Mouse (Mus musculus): ENCODE results near the gene Eif3k. TPM values are rescaled to one million over a fixed set of nuclear protein-coding genes. Genes with fewer than 3 reads are reported as not detected.

Gene Eif3k
- total and polyA plus RNA-seq, 3 experiments: 199 to 377 (median 280) TPM

- ATAC-seq (ENCODE audit: extremely low read depth, insufficient number of reproducible peaks, low FRiP score, poor library complexity, severe bottlenecking) (peak; percentile 43), DNase-seq (ENCODE audit: low spot score) (peak; percentile 75)
- H3K27me3 ChIP-seq (ENCODE audit: insufficient read depth, low read length): no peaks in the 10 kb centered on the region
- H3K4me3 ChIP-seq (ENCODE audit: low read depth, low read length): peak overlapping the region; percentile 72
- H3K4me1 ChIP-seq (ENCODE audit: insufficient read depth, low read depth, low read length): peaks cover 57% of the 10 kb centered on the region
- TF ChIP-seq GATA2 (IDR thresholded peaks at IDR 0.05; ENCODE audit: borderline replicate concordance, low read depth, low read length): no peak
- H3K9me3 ChIP-seq (replicated peaks): no peaks in the 10 kb centered on the region
- H3K36me3 ChIP-seq (replicated peaks): peaks cover 56% of the 10 kb centered on the region
These were observed 780 bp upstream of the Eif3k start for GRCm38 (mm10) chr7:28982274-28983013.

GRCm38 (mm10) chr7:28977556-28977955 is 4.1 kb downstream of the Eif3k start:
- peaks cover 75% of the 10 kb centered on the region for H3K36me3 ChIP-seq (replicated peaks)
- DNase-seq (ENCODE audit: low spot score): no peak
- H3K9me3 ChIP-seq (replicated peaks): no peaks in the 10 kb centered on the region
- H3K4me1 ChIP-seq (ENCODE audit: insufficient read depth, low read depth, low read length): peaks cover 58% of the 10 kb centered on the region
- no peaks in the 10 kb centered on the region for H3K27me3 ChIP-seq (ENCODE audit: insufficient read depth, low read length)
- no peak for ATAC-seq (ENCODE audit: extremely low read depth, insufficient number of reproducible peaks, low FRiP score, poor library complexity, severe bottlenecking)
- H3K4me3 ChIP-seq (ENCODE audit: low read depth, low read length): no peak overlapping the region
- TF ChIP-seq GATA2 (IDR thresholded peaks at IDR 0.05; ENCODE audit: borderline replicate concordance, low read depth, low read length) (no peak), TAL1 (conservative IDR thresholded peaks at IDR 0.05; ENCODE audit: low read depth, low read length) (no peak), POLR2AphosphoS5 (IDR thresholded peaks at IDR 0.05; ENCODE audit: insufficient replicate concordance, low read depth, low read length) (no peak), CTCF (IDR thresholded peaks at IDR 0.05; ENCODE audit: low read depth, low read length) (no peak), GATA1 (IDR thresholded peaks at IDR 0.05; ENCODE audit: borderline replicate concordance, low read length) (no peak)

- no peaks in the 10 kb centered on the region for H3K27me3 ChIP-seq (ENCODE audit: insufficient read depth, low read length)
- no peak for TF ChIP-seq POLR2AphosphoS5 (IDR thresholded peaks at IDR 0.05; ENCODE audit: insufficient replicate concordance, low read depth, low read length)
- no peak for TF ChIP-seq GATA2 (IDR thresholded peaks at IDR 0.05; ENCODE audit: borderline replicate concordance, low read depth, low read length)
- TF ChIP-seq CTCF (IDR thresholded peaks at IDR 0.05; ENCODE audit: low read depth, low read length): no peak
- TF ChIP-seq GATA1 (IDR thresholded peaks at IDR 0.05; ENCODE audit: borderline replicate concordance, low read length): no peak
- TF ChIP-seq TAL1 (conservative IDR thresholded peaks at IDR 0.05; ENCODE audit: low read depth, low read length): no peak
- no peak overlapping the region for H3K4me3 ChIP-seq (ENCODE audit: low read depth, low read length)
- ATAC-seq (ENCODE audit: extremely low read depth, insufficient number of reproducible peaks, low FRiP score, poor library complexity, severe bottlenecking) (no peak), DNase-seq (ENCODE audit: low spot score) (no peak)
- H3K4me1 ChIP-seq (ENCODE audit: insufficient read depth, low read depth, low read length): peaks cover 56% of the 10 kb centered on the region
- H3K9me3 ChIP-seq (replicated peaks): no peaks in the 10 kb centered on the region
- H3K36me3 ChIP-seq (replicated peaks): peaks cover 94% of the 10 kb centered on the region
These were observed 8.6 kb downstream of the Eif3k start for GRCm38 (mm10) chr7:28973025-28973424.

DNA sequence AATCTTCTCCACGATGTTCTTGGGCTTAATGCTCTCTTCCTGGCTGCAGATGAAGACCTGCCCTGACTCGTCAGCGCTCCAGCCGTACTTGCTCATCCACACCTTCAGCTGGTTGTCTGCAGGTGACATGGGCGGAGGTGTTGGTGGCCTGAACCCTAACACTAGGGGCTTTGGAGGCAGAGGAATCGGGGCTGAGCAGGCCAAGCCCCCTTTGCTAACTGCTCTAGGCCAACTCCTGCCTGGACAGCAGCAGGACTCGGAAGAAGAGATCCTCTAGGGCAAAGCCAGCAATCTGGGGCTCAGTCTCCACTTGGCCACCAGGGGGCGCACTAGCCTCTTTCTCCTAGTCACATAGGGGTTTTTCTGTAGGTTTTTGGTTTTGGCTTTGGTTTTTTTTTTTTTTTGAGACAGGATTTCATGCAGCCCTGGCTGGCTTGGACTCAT is 9.1 kb downstream of the Eif3k start:
- ATAC-seq (ENCODE audit: extremely low read depth, insufficient number of reproducible peaks, low FRiP score, poor library complexity, severe bottlenecking): no peak
- DNase-seq (ENCODE audit: low spot score): peak; percentile 65
- Histone ChIP-seq H3K27me3 (ENCODE audit: insufficient read depth, low read length) (no peaks in the 10 kb centered on the region), H3K4me1 (ENCODE audit: insufficient read depth, low read depth, low read length) (peaks cover 51% of the 10 kb centered on the region), H3K9me3 (replicated peaks) (no peaks in the 10 kb centered on the region), H3K36me3 (replicated peaks) (peaks cover 89% of the 10 kb centered on the region), H3K4me3 (ENCODE audit: low read depth, low read length) (no peak overlapping the region)
- peak; percentile 77 for TF ChIP-seq CTCF (IDR thresholded peaks at IDR 0.05; ENCODE audit: low read depth, low read length)
- TF ChIP-seq POLR2AphosphoS5 (IDR thresholded peaks at IDR 0.05; ENCODE audit: insufficient replicate concordance, low read depth, low read length): no peak

DNA sequence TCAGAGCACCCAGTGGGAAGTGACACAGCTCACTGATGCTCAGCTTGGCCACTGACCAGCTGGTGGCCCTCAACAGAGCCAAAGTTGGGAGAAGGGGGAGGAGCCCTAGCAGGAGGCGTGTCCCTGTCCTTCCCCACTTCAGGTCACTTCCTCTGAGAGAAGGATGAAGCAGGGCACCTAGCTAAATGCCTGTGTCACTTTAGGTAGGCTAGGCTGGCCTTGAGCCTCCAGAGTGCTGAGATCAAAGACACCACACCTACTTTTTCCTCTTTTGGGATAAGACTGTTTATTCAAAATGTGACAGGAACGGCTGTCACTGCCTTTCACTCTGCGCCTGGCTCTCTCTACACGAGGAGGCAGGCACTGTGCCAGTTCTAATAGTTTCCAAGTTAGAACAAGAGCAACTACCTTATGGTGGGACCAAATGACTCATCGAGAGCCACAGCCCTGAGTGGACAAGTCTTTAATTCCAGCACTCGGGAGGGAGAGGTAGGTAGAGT is 9.8 kb downstream of the Eif3k start:
- ATAC-seq (ENCODE audit: extremely low read depth, insufficient number of reproducible peaks, low FRiP score, poor library complexity, severe bottlenecking): no peak
- TF ChIP-seq CTCF (IDR thresholded peaks at IDR 0.05; ENCODE audit: low read depth, low read length) (no peak), TAL1 (conservative IDR thresholded peaks at IDR 0.05; ENCODE audit: low read depth, low read length) (no peak)
- Histone ChIP-seq H3K4me1 (ENCODE audit: insufficient read depth, low read depth, low read length) (peaks cover 48% of the 10 kb centered on the region), H3K27me3 (ENCODE audit: insufficient read depth, low read length) (no peaks in the 10 kb centered on the region), H3K4me3 (ENCODE audit: low read depth, low read length) (no peak overlapping the region), H3K36me3 (replicated peaks) (peaks cover 82% of the 10 kb centered on the region), H3K9me3 (replicated peaks) (no peaks in the 10 kb centered on the region)
- DNase-seq (ENCODE audit: low spot score): no peak

DNA sequence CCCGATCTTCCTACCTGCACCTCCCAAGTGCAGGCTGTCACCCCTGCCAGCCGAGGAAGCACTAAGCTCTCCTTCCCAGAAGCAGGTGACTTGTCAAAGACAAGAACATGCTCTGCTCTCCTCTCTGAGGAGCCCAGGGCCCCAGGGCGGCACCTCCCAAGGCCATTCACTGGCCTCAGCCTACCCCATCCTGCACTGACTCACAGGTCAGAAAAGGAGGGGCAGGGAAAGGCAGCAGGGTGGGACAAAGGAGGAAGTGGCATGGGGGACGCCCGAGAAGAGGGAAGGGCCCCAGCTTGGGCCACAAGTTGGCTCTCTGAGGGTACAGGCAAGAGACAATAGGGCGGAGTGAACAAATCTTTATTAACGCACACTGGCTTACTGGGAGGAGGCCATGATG is 10.6 kb downstream of the Eif3k start:
- Histone ChIP-seq H3K4me1 (ENCODE audit: insufficient read depth, low read depth, low read length) (peaks cover 43% of the 10 kb centered on the region), H3K4me3 (ENCODE audit: low read depth, low read length) (no peak overlapping the region), H3K27me3 (ENCODE audit: insufficient read depth, low read length) (no peaks in the 10 kb centered on the region), H3K36me3 (replicated peaks) (peaks cover 74% of the 10 kb centered on the region), H3K9me3 (replicated peaks) (no peaks in the 10 kb centered on the region)
- TF ChIP-seq TAL1 (conservative IDR thresholded peaks at IDR 0.05; ENCODE audit: low read depth, low read length): no peak
- DNase-seq (ENCODE audit: low spot score) (peak; percentile 18), ATAC-seq (ENCODE audit: extremely low read depth, insufficient number of reproducible peaks, low FRiP score, poor library complexity, severe bottlenecking) (peak; percentile 40; the same call in 1 of the 2 replicates)

Data from G1E (cell line).